Mouse (Mus musculus) liver, embryonic 16.5 days (tissue): ENCODE measurements at regions not wholly inside any gene's neighbourhood (a gene's known extent, or its start where the extent isn't known, plus 50 kb on each side); places are given as distances from the start of the nearest gene placed in this dataset.

Experiments used
- ATAC-seq: fragments of 200-750 bp; cut with Nextera tagmentation; 2 replicates; pipeline ENCODE4 v1.8.0; 2017; ENCODE audit warnings: low read depth, mild to moderate bottlenecking, moderate number of reproducible peaks, moderate library complexity
- H3K27ac ChIP-seq: fragments of 300-500 bp; sonication (generic); 2 replicates; pipeline ENCODE4 v1.5.1; 2014; ENCODE audit warnings: mild to moderate bottlenecking, low read length
- H3K27me3 ChIP-seq: fragments of 300-500 bp; sonication (generic); 2 replicates; pipeline ENCODE4 v1.6.1; 2014; ENCODE audit warnings: low read depth, low read length, mixed read lengths; ENCODE audit not compliant: control insufficient read depth, insufficient read depth
- H3K36me3 ChIP-seq: fragments of 300-500 bp; sonication (generic); 2 replicates; pipeline ENCODE4 v1.6.1; 2014; ENCODE audit warnings: mild to moderate bottlenecking; ENCODE audit not compliant: control insufficient read depth, insufficient read depth
- H3K4me1 ChIP-seq: fragments of 300-500 bp; sonication (generic); 2 replicates; pipeline ENCODE4 v1.6.1; 2014; ENCODE audit warnings: low read depth, low read length, mixed read lengths; ENCODE audit not compliant: control insufficient read depth
- H3K4me2 ChIP-seq: fragments of 300-500 bp; sonication (generic); 2 replicates; pipeline ENCODE4 v1.6.1; 2014; ENCODE audit warnings: low read depth, low read length, mixed read lengths
- H3K4me3 ChIP-seq: fragments of 300-500 bp; sonication (generic); 2 replicates; pipeline ENCODE4 v1.5.1; 2014; ENCODE audit warnings: low read depth, mild to moderate bottlenecking, low read length
- H3K9ac ChIP-seq: fragments of 300-500 bp; sonication (generic); 2 replicates; pipeline ENCODE4 v1.6.1; 2014; ENCODE audit warnings: low read depth, low read length
- H3K9me3 ChIP-seq: fragments of 300-500 bp; sonication (generic); replicated peaks from 2 replicates; pipeline ENCODE4 v1.6.1; 2016; ENCODE audit warnings: low read length; ENCODE audit not compliant: control insufficient read depth
- WGBS: fragments of 180-500 bp; shearing (Covaris S2); extraction: QIAGEN DNeasy Blood & Tissue Kit; methylation state at CpG from one replicate; pipeline ENCODE4 v1.1.7; 2014; ENCODE audit not compliant: insufficient replicate concordance; 5-methylcytosine and 5-hydroxymethylcytosine counted together

DNA sequence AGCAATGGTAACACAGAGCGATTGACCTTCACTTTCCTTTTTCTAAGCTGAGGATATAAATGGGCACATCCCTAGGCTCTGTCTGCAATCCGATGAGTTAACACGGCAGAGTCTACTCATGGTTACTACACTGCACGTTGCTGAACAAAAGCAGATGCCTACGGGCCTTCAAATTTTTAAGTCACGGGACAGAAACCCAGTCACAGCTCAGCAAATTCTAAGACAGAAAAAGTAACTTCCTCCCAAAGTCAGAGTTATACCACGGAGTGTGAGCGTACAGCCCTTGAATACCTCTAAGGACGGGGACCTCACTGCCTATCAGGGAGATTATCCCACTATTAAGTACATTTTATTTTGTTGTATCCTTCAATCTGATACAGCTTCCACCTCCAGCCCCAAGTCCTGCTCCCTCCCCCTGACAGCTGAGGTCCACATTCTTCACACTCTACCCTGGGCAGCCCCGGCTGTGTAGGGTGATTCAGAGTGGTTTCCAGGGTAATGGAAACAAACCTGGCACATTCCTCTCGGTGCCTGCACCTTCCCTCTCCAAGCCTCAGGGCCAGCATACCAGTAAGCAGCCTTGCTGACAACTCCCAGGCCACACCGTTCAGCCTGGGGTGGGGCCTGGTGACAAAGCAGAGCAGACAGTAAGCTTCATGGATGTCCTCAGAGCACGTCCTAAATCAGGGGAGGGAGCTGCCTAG is 90.2 kb upstream of the Zfp703 start:
- Histone ChIP-seq H3K27me3 (no peaks in the 10 kb centered on the region), H3K36me3 (no peaks in the 10 kb centered on the region), H3K4me2 (no peak overlapping the region), H3K4me1 (no peaks in the 10 kb centered on the region), H3K9ac (no peak overlapping the region), H3K27ac (no peak overlapping the region), H3K4me3 (no peak overlapping the region), H3K9me3 (no peaks in the 10 kb centered on the region)
- 66% methylated on average over 13 of the region's 13 CpGs for WGBS
- no peak for ATAC-seq

DNA sequence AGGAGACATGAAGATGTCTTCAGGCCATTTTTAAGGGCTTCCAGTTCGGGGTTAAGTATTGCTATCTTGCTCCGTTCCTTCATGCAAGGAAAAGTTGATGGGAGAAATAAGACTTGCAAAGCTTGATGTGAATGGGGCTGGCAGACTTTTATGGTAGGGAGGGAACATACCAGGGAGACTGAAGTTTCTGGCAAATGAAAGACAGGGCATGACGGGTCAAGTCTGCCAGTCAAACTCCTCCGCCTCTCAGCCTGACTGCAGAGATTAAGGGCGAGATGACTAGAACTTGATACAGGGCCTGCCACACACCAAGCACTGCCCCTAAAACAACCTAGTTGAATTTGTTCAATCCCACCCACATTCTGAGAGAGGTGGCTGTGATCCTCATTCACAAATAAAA is 89.6 kb upstream of the Zfp703 start:
- H3K4me2 ChIP-seq, result no peak overlapping the region
- no peak overlapping the region for H3K9ac ChIP-seq
- H3K36me3 ChIP-seq, result no peaks in the 10 kb centered on the region
- H3K27ac ChIP-seq, result no peak overlapping the region
- H3K9me3 ChIP-seq, result no peaks in the 10 kb centered on the region
- no peak overlapping the region for H3K4me3 ChIP-seq
- 55% methylated on average over 5 of the region's 5 CpGs for WGBS
- ATAC-seq, result no peak
- H3K4me1 ChIP-seq, result no peaks in the 10 kb centered on the region
- H3K27me3 ChIP-seq, result no peaks in the 10 kb centered on the region

DNA sequence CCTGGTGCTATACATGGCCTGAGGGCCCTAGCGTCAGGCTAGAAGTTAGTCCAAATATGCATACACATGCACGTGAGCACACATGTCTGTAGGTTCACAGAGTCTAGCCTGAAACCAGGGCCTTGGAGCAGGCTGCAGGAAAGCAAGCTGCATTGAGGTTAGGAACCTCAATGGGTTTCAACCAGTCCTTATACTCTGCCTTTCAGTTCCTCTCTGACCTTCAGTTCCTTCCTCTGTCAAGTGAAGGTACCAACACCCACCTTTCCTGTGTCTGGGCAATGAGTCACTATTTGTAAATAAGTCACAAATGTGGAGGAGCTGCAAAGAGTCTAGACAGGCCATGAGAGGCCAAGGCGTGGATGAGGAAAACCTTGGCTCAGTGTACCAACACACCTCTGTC is 89.1 kb upstream of the Zfp703 start:
- Histone ChIP-seq H3K4me1 (no peaks in the 10 kb centered on the region), H3K9me3 (no peaks in the 10 kb centered on the region), H3K9ac (no peak overlapping the region), H3K4me2 (no peak overlapping the region), H3K27me3 (no peaks in the 10 kb centered on the region), H3K36me3 (no peaks in the 10 kb centered on the region), H3K27ac (no peak overlapping the region), H3K4me3 (no peak overlapping the region)
- ATAC-seq, result no peak
- 42% methylated on average over 3 of the region's 3 CpGs for WGBS

DNA sequence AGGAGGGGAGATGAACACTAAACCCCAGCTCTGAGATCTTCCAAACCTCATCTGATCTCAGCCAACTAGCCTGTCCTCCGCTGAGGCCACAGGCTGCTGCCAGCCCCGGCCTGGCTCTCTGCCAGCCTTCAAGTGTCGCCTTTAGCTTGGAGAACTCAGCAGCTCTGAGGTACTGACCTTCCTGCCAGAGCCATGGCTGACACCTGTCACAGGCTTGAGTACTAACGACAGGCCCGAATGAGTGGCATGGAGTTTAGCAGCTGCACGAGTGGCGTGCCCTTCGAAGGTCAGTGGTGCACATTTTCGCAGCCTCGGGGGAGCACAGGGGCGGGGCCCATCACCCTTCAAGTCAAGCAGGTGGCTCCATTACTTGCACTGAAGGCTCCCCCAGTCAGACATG is 85.2 kb upstream of the Zfp703 start:
- H3K9ac ChIP-seq, result no peak overlapping the region
- H3K4me2 ChIP-seq, result no peak overlapping the region
- no peak overlapping the region for H3K4me3 ChIP-seq
- H3K36me3 ChIP-seq, result no peaks in the 10 kb centered on the region
- H3K9me3 ChIP-seq, result no peaks in the 10 kb centered on the region
- ATAC-seq, result no peak
- no peaks in the 10 kb centered on the region for H3K27me3 ChIP-seq
- H3K4me1 ChIP-seq, result no peaks in the 10 kb centered on the region
- WGBS, result 66% methylated on average over 11 of the region's 11 CpGs
- H3K27ac ChIP-seq, result no peak overlapping the region

DNA sequence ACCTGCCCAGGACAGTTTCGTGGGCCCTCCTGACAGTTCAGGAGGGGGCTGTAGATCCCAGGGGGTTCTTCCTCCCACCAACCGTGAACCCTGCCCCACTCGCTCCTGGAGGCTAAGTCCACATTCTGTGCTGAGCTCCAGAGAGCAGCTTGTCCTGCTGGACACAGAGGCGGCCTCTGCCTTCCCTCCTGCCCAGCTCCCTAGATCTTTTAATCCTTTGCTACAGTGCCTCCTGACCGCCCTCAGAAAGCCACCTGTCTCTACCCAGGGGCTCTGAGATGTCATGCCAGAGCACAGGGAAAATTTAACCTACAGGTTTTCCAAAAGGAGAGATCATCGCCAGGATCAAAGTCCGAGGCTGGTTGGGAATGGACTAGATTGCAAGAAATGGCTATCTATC is 84.7 kb upstream of the Zfp703 start:
- H3K27ac ChIP-seq, result no peak overlapping the region
- no peaks in the 10 kb centered on the region for H3K9me3 ChIP-seq
- no peak overlapping the region for H3K4me3 ChIP-seq
- H3K9ac ChIP-seq, result no peak overlapping the region
- WGBS, result 56% methylated on average over 7 of the region's 7 CpGs
- no peaks in the 10 kb centered on the region for H3K4me1 ChIP-seq
- H3K36me3 ChIP-seq, result no peaks in the 10 kb centered on the region
- no peak overlapping the region for H3K4me2 ChIP-seq
- ATAC-seq, result no peak
- H3K27me3 ChIP-seq, result no peaks in the 10 kb centered on the region

DNA sequence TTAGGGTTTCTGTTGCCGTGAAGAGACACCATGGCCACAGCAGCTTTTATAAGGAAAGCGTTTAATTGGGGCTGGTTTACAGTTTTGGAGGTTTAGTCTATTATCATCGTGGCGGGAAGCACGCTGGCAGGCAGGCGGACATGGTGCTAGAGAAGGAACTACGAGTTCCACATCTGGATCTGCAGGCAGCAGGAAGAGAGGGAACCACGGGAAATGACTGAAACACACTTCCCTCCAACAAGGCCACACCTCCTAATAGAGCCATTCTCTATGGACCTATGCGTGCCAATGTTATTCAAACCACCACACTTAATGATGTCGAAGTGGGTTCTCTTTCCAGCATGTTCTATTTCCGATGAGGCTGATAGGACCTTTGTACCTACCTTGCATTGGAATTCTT is 81.3 kb upstream of the Zfp703 start:
- Histone ChIP-seq H3K36me3 (no peaks in the 10 kb centered on the region), H3K4me1 (no peaks in the 10 kb centered on the region), H3K27ac (no peak overlapping the region), H3K4me3 (no peak overlapping the region), H3K9me3 (no peaks in the 10 kb centered on the region), H3K4me2 (no peak overlapping the region), H3K27me3 (no peaks in the 10 kb centered on the region), H3K9ac (no peak overlapping the region)
- no peak for ATAC-seq
- 35% methylated on average over 11 of the region's 11 CpGs for WGBS

DNA sequence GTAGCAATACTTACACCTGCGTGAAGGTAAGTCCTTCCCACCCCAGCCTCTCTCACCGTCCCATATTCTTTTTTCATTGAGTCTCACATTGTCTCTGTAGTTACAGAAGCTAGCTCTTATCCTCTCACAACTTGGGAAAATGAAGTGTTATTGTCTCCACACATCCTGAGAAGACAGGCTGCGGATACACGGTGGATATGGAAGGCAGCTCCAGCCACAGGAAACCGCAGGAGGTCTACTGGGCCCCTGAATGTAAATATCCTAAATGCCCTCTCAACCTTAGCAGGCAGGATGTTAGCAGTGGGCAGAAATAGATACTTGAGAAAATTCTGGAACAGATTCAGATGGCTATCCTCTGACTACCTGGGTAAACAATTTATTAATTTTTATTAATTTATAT is 73.8 kb upstream of the Zfp703 start:
- no peak for ATAC-seq

DNA sequence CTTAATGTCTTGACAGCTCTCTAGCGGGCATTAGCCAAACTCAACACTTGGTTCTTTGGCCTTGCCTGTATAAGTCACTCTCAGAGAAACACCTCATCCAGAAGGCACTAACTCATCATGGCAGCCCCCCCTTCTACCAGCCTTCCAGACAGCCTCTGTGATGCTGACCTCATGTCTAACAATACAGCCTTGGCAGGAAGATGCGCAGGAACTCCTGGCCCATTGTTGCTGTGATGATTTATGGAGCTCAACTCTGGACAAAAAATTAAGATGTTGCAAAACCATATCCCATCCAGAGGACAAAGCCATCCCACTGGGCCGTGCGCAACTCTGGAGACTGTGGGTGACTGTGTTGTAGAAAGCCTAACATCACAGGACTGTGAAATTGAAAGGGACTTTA is 70.9 kb upstream of the Zfp703 start:
- ATAC-seq, result no peak
- Histone ChIP-seq H3K27me3 (no peaks in the 10 kb centered on the region), H3K27ac (no peak overlapping the region), H3K36me3 (no peaks in the 10 kb centered on the region), H3K9ac (no peak overlapping the region), H3K4me3 (no peak overlapping the region), H3K9me3 (no peaks in the 10 kb centered on the region), H3K4me2 (no peak overlapping the region), H3K4me1 (no peaks in the 10 kb centered on the region)
- WGBS, result 70% methylated on average over 4 of the region's 4 CpGs

More for the DNA sequence above, 73.8 kb upstream of the Zfp703 start:
- no peaks in the 10 kb centered on the region for H3K36me3 ChIP-seq
- no peaks in the 10 kb centered on the region for H3K9me3 ChIP-seq
- no peak overlapping the region for H3K4me3 ChIP-seq
- no peaks in the 10 kb centered on the region for H3K27me3 ChIP-seq
- H3K27ac ChIP-seq, result no peak overlapping the region
- no peak overlapping the region for H3K4me2 ChIP-seq
- no peak overlapping the region for H3K9ac ChIP-seq
- 37% methylated on average over 5 of the region's 5 CpGs for WGBS
- H3K4me1 ChIP-seq, result no peaks in the 10 kb centered on the region

DNA sequence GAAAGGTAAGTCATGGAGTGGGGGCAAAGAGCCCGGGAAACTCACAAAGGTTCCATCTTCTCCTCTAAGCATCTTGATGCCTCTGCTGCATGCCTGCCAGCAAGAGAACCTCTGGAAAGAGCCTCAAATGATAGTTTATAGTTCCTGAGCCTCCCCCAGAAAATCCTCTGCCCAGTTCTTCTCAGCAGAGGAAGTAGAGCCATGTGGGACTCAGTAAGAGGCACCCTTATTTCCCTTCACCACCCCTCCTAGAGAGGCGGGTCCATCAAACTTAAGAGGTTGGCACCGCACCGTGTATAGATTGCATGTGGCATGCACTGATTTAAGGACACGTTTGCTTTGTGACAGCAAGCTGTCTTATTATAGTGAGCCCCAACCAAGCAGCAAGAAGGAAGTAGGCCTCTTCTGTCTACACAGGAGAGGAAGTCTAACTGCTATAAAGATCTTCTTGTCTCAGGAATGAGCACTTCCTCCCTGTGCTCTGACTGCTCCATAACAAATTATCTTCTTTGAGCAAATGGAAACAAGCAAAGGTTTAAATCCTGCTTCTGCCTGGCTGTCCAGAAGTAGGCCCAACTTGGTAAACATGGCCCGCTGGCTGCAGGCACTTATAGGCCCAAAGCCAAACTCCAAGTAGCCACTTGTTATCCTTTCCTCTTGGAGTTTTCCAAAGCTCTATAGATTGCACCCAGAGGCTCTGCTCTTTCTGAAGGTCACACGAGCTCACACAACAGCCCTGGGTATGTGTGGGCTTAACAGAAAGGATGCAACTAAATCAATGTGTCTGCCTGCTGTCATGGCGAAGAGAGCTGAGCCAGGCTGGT is 69.6 kb upstream of the Zfp703 start:
- H3K4me1 ChIP-seq, result no peaks in the 10 kb centered on the region
- no peaks in the 10 kb centered on the region for H3K9me3 ChIP-seq
- no peaks in the 10 kb centered on the region for H3K36me3 ChIP-seq
- H3K4me2 ChIP-seq, result no peak overlapping the region
- no peak overlapping the region for H3K9ac ChIP-seq
- ATAC-seq, result no peak
- H3K4me3 ChIP-seq, result no peak overlapping the region
- no peak overlapping the region for H3K27ac ChIP-seq
- WGBS, result 28% methylated on average over 8 of the region's 8 CpGs
- no peaks in the 10 kb centered on the region for H3K27me3 ChIP-seq
